Mouse (Mus musculus) thymus, adult 2 months (tissue): ENCODE results near the gene Itgb6.

ENCODE experiments used
- CTCF ChIP-seq: fragments of 200-500 bp; IDR thresholded peaks from 2 replicates; pipeline ENCODE4 v1.5.1; 2012; ENCODE audit warnings: mild to moderate bottlenecking, control low read depth, low read length, moderate library complexity, borderline replicate concordance; ENCODE audit not compliant: control insufficient read depth, poor library complexity, insufficient read depth; ENCODE audit errors: extremely low read depth
- POLR2A ChIP-seq: fragments of 200-500 bp; IDR thresholded peaks from 2 replicates; pipeline ENCODE4 v1.6.1; 2012; ENCODE audit warnings: mild to moderate bottlenecking, low read length, control low read depth, moderate library complexity; ENCODE audit not compliant: control insufficient read depth, poor library complexity, insufficient read depth; ENCODE audit errors: extremely low read depth

GRCm38 (mm10) chr2:60643406-60643805 lies 79.0 kb downstream of the Itgb6 start:
- no peak for TF ChIP-seq CTCF
- TF ChIP-seq POLR2A = no peak
